Mouse (Mus musculus) thymus, postnatal 36 days (tissue): Measurements from ENCODE around the gene Nup62.

Experiments used
- DNase-seq, 2 experiments: peaks; one replicate each; pipeline ENCODE4 v3.0.0; 2022; ENCODE audit warnings: mixed read lengths in 2 of 2

Gene Nup62

GRCm38 (mm10) chr7:44819863-44820262, 4.0 kb downstream of the Nup62 start:
- no peak for DNase-seq

- DNase-seq = no peak
Observed at GRCm38 (mm10) chr7:44820525-44820924, 4.6 kb downstream of the Nup62 start.

GRCm38 (mm10) chr7:44821666-44822448, 6.0 kb downstream of the Nup62 start:
- peak; percentile 0 to 4 for DNase-seq

GRCm38 (mm10) chr7:44823409-44823808, 7.5 kb downstream of the Nup62 start:
- peak in 1 of 2 experiments; percentile 12 for DNase-seq

GRCm38 (mm10) chr7:44824872-44825271, 9.0 kb downstream of the Nup62 start:
- peak; percentile 75 to 80 for DNase-seq

GRCm38 (mm10) chr7:44826771-44827170, 10.9 kb downstream of the Nup62 start:
- no peak for DNase-seq

- no peak for DNase-seq
Observed at GRCm38 (mm10) chr7:44828706-44829105, 12.8 kb downstream of the Nup62 start.

GRCm38 (mm10) chr7:44832763-44833162, 16.9 kb downstream of the Nup62 start:
- no peak for DNase-seq

- DNase-seq = no peak
Observed at GRCm38 (mm10) chr7:44835373-44836015, 19.6 kb downstream of the Nup62 start.

- DNase-seq = no peak
Observed at GRCm38 (mm10) chr7:44836016-44836404, 20.1 kb downstream of the Nup62 start.

- no peak for DNase-seq
Observed at GRCm38 (mm10) chr7:44836423-44837053, 20.6 kb downstream of the Nup62 start.

- no peak for DNase-seq
Observed at GRCm38 (mm10) chr7:44838073-44838472, 22.2 kb downstream of the Nup62 start.

GRCm38 (mm10) chr7:44839171-44839490, 23.2 kb downstream of the Nup62 start:
- DNase-seq = no peak

- DNase-seq = peak; percentile 34 to 55
Observed at GRCm38 (mm10) chr7:44839491-44840191, 23.8 kb downstream of the Nup62 start.

- no peak for DNase-seq
Observed at GRCm38 (mm10) chr7:44840426-44840825, 24.5 kb downstream of the Nup62 start.

GRCm38 (mm10) chr7:44841825-44842463, 26.1 kb downstream of the Nup62 start:
- no peak for DNase-seq

GRCm38 (mm10) chr7:44845006-44845405, 29.1 kb downstream of the Nup62 start:
- DNase-seq = no peak

GRCm38 (mm10) chr7:44846804-44847203, 30.9 kb downstream of the Nup62 start:
- peak in 1 of 2 experiments; percentile 18 for DNase-seq

GRCm38 (mm10) chr7:44847772-44848171, 31.9 kb downstream of the Nup62 start:
- DNase-seq = no peak

- DNase-seq = peak; percentile 97
Observed at GRCm38 (mm10) chr7:44848561-44849415, 32.9 kb downstream of the Nup62 start, which contains the start of the genes Akt1s1 and Tbc1d17. Gene Akt1s1 (plus strand): TSS chr7:44848991. Gene Tbc1d17 (minus strand): TSS chr7:44849079.

- DNase-seq = peak; percentile 87 to 91
Observed at GRCm38 (mm10) chr7:44849416-44850111, 33.7 kb downstream of the Nup62 start.
